Mouse (Mus musculus) telencephalon, adult 2 months (tissue): Measurements from ENCODE around the gene Msh6.
"Not testable (repeated sequence)": the region's sequence is repeated elsewhere in the genome, so short reads cannot be mapped to it uniquely, and the experiment has no call there.

Source experiments
- DNase-seq: peaks from one replicate; pipeline ENCODE4 v3.0.0-alpha.2; 2011; ENCODE audit warnings: low read depth, low spot score

Msh6 gene

DNA sequence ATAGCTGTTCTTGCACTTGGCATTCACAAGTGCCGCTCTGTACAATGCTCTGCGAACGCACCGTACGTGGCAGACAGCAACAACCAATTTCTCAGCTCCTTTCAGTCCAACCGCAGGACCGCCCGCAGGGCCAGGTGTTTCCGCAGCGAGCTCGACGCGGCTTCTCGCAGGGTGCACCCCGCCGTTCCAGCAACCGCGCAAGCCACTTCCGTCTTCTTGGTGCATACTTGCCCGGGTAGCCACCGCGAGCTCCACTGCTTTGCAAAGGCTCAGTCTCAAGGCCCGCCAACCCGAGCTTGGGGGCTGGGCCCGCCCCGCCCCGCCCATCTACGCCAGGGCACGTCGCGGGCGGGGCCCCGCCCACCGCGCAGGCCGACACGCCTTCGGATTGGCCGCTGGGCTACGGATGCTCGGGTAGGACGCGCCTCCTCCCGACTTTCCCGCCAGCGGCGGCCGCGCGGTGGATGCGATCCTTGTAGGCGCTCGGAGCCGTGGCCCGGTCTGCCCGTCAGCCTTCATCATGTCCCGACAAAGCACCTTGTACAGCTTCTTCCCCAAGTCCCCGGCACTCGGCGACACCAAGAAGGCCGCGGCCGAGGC, at the start of gene Msh6:
Gene Msh6, plus strand, starts transcription at position 434 of the 600 bp plus-strand sequence.
- DNase-seq, result peak; percentile 88

DNA sequence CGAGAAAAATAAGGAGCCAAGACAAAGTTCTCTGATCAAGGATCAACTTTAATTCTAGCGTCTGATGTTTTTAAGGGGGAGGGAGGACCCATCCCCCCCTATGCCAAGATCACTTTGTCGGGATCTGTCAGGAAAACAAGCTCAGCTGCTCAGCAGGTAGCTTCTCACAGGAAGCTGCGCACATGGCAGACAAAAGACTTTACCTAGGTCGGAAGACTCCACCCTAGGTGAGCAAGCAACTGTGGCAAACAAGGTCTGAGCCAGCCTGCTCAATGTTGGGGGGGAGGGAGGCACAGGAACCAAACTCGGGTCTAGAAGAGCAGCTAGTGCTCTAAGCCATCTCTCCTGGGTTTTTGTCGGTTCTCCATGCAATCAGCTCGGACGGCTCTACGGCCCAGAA, 40.5 kb upstream of the Msh6 start:
- no peak for DNase-seq

GRCm38 (mm10) chr17:87934736-87935135, 40.1 kb upstream of the Msh6 start:
- no peak for DNase-seq

DNA sequence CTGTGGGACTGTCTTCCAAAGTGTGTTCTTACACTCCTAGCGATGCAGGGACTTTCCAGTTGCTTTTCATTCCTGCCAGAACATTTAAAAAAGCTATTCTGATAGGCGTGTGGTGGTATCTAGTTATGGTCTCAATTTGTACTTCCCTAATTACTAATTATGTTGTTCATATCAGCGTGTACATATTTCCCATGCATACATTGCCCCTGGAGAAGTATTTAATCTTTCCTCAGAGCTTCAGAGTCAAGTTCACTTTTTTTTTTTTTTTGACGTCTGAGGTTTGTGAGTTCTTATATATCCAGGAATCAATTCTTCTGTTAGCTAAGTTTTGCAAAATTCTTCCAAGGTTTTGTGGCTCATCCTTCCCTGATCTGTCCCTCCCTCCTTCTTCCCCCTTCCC, 38.7 kb upstream of the Msh6 start:
- DNase-seq, result no peak

- DNase-seq, result peak; percentile 18
Observed at GRCm38 (mm10) chr17:87948965-87949584, 25.8 kb upstream of the Msh6 start.

DNA sequence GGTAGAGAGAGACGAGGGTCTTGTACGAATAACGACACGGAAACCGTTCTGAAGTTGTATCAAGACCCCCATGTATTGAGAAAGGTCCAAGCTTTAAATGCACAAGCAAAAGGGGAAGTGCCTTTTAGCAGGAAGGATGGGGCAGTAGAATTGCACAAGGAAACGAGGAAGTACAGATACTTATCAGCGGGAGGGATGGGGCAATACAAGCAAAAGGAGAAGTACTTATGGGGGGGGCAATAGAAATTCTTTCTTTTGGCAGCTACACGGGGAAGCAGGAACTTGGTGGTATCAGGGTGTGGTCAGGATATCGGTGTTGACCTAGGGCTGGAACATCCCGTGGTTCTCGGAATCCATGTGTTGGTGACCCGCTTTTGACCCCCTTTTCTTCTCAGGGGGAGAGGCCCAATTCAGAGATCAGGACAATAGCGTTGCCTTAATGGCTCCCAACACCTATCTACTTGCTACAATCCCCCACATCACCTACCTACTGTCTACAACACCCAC, 20.2 kb upstream of the Msh6 start:
- DNase-seq, result not testable (repeated sequence)

- no peak for DNase-seq
Observed at GRCm38 (mm10) chr17:87957096-87957840, 17.6 kb upstream of the Msh6 start.

- DNase-seq, result no peak
Observed at GRCm38 (mm10) chr17:87958283-87958682, 16.6 kb upstream of the Msh6 start.

- DNase-seq, result not testable (repeated sequence)
Observed at GRCm38 (mm10) chr17:87959406-87959805, 15.5 kb upstream of the Msh6 start.

DNA sequence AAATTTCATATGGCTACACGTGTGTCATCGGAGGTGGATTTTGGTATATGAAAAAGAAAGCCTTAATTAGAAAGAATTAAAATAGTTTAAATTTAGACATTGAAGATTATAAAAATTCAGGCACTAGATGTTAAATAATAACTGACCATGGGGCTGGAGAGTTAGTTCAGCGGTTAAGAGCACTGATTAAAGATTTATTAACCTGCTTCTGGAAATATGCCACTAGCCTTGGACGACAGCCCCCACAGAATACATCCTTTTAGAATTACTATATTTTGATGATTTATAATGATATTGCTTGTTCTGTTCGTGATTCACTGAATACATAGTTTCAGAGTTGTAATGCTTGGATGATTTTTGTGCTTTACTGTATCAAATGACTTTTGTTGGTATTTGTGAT, 14.9 kb upstream of the Msh6 start:
- not testable (repeated sequence) for DNase-seq

DNA sequence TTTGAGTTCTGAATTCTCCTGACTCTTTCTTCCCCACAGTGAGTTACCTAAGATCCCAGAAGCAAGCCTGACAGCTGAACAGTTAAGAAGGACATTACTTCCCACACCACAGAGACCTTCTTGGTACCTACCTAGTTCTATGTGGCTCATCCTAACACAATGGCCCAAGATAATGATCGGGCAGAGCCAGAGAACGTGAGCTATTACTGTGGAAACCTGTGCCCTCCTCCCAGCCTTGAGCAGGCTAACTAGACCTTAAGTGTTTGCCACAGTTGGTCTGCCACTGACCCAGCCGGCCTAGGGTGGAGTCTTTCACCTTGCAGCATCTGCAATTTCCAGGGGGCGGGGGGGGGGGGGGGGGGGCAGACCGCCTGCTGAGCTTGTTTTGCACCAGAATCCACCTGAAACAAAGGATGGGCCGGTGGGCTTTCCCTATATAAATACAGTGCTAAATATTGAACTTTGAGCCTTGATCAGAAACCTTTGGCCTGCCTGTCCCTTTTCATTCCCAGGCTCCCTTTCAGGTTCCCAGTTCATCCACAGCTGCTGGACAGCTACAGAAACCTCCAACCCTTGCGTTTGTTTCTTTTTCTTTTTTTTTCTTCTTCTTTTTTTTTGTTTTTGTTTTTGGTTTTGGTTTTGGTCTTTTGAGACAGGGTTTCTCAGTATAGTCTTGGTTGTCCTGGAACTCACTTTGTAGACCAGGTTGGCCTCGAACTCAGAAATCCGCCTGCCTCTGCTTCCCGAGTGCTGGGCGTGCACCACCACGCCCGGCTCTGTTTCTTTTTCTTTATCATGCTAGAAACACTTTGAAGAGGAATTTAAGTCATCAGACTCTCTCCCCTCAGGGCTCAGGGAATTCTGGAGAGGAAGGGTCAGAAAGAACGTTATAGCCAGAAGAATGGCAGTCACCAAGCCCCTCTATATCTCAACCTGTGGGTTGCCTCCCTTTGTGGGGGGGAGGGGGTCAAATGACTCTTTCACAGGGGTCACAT, 11.5 kb upstream of the Msh6 start:
- no peak for DNase-seq

- DNase-seq, result not testable (repeated sequence)
Observed at GRCm38 (mm10) chr17:87968483-87968926, 6.4 kb upstream of the Msh6 start.

DNA sequence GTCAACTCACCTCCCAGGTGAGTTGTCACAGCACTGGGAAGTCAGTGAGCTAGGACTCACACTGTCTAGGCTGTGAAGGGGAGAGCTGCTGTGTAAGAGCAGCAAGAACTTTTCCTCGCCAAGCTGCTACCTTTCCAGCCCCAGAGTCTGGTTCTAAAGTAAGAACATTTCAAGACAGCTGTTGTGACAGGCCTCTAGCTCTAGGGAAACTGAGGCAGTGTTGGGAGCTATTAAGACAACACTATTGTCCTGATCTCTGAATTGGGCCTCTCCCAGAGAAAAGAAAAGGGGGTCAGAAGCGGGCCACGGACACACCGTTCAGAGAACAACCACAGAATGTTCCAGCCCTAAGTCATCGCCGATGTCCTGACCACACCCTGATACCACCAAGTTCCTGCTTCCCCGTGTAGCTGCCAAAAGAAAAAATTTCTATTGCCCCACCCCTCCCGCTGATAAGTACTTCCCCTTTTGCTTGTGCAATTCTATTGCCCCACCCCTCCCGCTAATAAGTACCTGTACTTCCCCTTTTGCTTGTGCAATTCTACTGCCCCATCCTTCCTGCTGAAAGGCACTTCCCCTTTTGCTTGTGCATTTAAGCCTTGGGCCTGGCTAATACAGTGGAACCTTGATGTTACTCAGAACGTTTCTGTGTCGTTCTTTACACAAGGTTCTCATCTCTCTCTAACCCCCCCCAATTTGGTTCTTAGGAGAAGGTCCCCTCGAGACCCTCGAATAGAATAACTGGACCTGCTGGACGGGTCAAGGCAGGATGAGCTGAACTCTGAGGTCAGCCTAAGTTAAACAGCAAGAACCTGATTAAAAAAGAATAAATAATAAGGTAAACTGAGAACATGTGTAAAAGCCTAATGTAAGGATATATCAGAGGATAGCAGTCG, 2.9 kb upstream of the Msh6 start:
- DNase-seq, result not testable (repeated sequence)

DNA sequence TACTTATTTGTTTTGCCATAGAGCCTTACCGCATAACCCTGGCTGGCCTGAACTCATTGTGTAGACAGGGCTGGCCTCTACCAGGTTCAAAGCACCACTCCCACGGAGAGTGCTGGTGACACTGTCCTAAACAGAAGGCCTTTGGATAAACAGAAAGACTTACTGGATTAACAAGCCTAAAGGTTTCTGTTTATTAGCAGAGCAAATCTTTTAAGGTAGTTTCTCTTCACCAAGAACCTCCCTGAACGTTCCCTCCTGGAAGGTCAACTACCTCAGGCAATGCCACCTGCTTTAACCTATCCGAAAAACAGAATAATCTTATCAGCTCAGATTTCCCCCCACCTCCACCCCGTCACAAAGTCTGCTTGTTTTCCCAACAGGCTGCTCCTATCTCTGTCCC, 2.0 kb upstream of the Msh6 start:
- DNase-seq, result no peak

GRCm38 (mm10) chr17:87973261-87974167, 1.3 kb upstream of the Msh6 start:
- DNase-seq, result no peak

DNA sequence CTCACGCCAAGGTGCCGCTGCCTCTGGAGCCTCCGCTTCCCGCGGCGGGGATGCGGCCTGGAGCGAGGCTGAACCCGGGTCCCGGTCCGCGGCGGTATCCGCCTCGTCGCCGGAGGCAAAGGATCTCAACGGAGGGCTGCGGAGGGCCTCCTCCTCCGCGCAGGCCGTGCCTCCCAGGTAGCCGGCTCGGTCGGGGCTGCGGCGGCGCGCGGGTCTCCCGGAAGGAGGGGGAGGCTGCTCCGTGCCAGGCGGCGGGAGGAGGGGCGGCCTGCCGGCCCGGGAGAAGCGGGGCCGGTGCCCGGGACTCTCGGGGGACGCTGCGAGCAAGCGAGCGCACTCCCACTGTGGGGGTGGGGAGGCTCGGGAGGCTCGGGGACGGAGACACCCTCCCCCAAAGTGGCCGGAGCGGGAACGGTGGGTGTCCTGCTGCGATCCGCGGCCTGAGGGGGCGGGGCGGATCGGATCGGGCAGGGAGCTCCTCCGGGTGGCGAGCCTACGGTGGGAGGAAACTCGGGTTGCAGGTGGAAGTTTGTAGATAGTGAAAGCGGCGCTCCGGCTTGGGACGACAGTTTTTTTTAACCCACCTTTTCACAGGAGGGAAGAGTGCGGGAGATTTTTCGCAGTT, 479 bp downstream of the Msh6 start:
- DNase-seq, result no peak

DNA sequence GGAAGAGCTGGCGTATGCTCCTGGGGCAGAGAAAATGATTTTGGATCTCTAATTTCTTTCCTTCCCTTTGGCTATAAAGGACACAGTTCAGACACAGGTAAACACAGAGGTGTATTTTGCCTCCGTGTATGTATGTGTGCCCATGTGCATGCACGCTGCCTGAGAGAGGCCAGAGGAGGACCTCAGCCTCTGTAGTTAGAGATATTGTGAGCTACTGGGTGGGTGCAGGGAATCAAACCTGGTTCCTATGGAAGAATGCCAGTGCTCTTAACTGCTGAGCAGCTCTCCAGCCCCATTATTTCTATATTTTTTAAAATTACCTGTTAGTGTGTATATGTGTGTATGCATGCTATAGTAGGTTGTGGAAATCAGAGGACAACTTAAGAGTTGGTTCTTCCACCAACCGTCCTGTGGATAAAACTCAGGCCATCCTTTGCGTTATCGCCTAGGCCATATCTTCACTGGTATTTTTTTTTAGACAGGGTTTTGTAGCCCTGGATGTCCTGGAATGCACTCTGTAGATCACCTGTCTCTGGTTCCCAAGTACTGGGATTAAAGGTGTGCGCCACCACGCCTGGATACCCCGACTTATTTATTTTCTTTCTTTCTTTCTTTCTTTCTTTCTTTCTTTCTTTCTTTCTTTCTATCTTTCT, 1.4 kb downstream of the Msh6 start:
- DNase-seq, result no peak

DNA sequence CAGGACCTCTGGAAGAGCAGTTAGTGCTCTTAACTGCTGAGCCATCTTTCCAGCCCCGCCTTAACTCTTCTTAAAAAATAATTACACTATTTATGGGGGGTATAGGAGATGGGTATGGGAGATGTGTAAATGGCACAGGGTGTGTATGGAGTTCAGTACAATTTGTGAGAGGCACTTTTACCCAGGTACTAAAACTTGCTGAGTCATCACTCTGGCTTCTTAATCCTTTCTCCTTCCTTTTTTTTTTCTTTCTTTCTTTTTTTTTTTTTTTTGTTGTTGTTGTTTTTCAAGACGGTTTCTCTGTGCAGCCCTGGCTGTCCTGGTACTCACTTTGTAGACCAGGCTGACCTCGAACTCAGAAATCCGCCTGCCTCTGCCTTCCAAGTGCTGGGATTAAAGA, 2.1 kb downstream of the Msh6 start:
- DNase-seq, result not testable (repeated sequence)
